Mouse (Mus musculus): ENCODE measurements around the gene Snx22.

The Snx22 gene

DNA sequence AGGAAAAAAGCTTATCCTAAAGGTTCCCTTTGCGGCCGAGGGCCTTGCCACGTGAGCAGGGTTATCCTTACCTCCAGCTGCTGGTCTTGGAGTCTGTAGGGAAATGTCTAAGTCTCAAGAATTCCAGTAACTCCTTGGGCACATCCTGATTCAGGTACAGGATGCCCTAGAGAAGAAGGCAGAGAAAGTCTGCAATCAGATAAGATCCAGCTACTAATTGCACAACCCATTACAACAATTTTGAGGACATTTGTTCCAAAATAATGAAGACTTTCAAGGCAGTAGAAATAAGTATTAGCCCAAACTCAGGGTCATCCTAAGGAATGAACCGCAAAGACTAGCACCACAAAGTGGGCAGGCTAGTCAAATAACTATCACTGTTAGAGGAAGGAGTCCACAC, 1.5 kb downstream of the Snx22 start:
- no peak for DNase-seq

- peak; percentile 71 for DNase-seq
Measured at GRCm38 (mm10) chr9:66067542-66067941, 2.0 kb downstream of the Snx22 start.

GRCm38 (mm10) chr9:66066791-66067190, 2.7 kb downstream of the Snx22 start:
- DNase-seq: no peak

DNA sequence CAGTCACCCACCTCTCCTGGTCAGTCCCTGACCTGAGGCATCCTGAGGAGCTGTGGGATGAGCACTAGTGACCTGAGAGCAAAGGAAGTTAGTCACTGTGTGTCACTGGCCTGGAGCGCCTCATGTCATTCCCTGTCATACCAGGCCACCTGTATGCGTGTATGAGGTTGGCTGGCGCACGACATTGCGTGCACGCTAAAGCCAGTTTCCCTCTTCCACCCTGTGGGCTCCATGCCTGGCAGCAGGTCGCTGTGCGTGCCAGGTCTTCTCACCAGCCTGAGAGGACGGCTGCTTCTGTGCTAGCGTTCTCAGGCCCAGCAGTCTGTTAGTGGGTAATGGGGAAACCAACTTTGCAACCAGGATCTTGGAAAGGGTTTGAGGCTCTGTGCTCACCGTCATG, 5.2 kb downstream of the Snx22 start:
- no peak for DNase-seq

- DNase-seq: no peak
Measured at GRCm38 (mm10) chr9:66063446-66063845, 6.1 kb downstream of the Snx22 start.

DNA sequence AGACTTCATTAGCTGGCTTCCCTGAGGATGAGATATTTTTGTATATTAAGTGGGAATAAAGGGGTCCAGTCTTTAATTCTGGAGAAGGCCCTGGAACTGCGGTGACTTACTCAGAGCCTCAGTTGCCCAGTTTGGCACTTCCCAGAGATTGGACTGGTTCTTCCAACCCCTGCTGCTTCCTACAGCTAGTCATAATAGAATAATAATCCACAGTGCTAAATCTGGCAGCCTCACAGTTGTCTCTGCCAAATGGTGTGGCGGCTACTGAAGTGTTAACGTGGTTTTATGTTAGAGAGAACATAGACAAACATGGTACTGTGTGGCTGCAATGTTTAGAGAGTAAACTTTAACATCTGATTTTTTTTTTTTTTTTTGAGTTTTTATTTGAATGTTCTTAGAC, 7.9 kb downstream of the Snx22 start:
- no peak for DNase-seq

DNA sequence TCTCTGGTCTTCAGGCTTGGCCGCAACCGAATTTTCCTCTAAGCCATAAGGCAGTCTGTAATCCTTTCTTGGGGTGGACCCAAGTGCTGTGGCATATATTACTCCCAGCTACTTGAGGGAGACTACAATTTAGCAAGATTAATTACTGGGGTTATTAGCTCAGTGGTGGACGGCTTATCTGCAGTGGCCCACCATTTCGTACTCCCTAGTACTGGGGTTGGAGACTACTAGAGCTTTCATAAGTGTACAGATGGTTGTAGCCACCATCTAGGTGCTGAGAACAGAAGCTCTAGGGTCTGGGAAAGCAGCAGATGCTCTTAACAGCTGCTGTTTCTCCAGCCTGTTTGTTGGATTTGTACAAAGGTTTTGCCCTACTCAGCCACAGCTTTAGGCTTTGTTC, 8.5 kb downstream of the Snx22 start:
- DNase-seq: no peak

- DNase-seq: no peak
Measured at GRCm38 (mm10) chr9:66060308-66060647, 9.2 kb downstream of the Snx22 start.

DNA sequence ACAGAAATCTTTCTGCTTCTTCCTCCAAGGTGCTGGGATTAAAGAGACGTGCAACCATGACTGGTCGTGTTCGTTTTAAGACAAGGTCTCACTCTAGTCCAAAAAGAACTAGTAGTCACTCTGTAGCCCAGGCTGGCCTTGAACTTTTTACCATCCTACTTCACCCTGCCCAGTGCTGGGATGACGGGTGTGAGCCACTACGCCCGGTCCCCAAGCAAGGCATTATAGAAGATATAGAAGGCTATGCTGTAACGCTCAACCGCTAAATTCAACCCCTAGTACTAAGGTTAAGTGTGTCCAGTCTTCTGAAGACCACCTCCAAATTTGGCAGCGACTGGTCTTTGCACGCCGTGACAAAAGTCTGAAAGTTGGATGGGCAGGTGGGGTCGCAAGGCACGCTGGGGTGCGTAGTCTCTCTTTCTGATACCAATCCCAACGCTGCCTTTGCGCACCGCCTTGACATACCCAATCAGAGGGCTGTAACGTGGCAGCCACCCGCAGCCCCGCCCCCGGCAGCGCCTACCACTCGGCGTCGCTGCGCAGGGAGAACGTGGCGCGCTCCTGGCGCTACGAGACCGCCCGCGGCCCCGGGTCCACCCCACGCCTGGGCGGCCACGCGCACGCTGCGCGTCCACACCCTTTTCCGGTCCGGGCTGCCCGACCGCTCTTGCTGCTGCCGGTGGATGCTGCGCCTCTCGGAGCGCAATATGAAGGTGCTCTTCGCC, 9.8 kb downstream of the Snx22 start, which contains the start of gene Ppib:
Gene Ppib, plus strand, starts transcription at position 640 of the 725 bp plus-strand sequence.
- peak; percentile 99 for DNase-seq

DNA sequence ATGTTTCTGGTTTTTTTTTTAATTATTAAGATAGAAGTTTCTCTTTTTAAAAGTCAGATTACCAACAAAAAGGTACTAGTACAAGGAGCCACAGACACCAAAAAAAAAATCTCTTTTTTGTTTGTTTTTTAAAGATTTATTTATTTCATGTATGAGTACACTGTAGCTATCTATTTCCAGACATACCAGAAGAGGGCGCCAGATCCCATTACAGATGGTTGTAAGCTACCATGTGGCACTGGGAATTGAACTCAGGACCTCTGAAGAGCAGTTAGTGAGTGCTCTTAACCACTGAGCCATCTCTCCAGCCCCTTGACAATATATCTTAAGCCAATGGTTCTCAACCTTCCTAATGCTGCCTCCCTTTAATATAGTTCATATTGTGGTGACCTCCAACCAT, 15.9 kb downstream of the Snx22 start:
- no peak for DNase-seq

DNA sequence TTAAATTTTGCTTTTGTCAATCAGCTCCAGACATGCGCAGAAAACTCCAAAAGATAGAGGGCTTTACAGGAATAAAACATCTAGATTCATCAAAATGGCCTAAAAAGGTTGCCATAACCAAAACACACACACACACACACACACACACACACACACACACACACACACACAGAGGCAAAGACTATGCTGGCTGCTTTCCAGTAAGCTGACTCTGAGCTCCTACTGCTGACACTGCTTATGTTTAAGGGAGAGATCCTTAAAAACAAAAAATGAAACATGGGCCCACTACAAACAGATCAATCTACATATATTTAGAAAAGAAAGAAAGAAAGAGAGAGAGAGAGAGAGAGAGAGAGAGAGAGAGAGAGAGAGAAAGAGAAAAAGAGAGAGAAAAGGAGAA, 16.8 kb downstream of the Snx22 start:
- no peak for DNase-seq

- DNase-seq: no peak
Measured at GRCm38 (mm10) chr9:66051493-66051892, 18.0 kb downstream of the Snx22 start.

- DNase-seq: no peak
Measured at GRCm38 (mm10) chr9:66049931-66050601, 19.5 kb downstream of the Snx22 start.

DNA sequence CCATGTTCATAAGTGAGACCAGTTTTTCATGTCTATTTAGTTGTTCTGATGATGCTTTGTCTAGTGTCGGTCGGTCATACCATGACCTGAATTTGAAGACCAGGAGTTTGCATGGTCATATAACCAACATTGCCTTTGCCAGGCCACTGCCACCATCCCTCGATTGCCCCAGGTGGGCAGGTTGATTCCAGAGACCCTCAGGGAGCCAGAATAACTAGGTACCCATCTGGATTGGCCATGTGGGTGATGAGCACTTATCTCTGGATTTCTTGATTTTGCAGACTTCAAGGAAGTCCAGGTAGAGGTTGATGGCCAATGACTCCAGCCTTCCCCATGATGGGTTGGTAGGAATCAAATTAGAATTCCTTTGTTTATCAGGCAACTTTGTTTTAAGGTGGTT, 26.3 kb downstream of the Snx22 start:
- DNase-seq: no peak

DNA sequence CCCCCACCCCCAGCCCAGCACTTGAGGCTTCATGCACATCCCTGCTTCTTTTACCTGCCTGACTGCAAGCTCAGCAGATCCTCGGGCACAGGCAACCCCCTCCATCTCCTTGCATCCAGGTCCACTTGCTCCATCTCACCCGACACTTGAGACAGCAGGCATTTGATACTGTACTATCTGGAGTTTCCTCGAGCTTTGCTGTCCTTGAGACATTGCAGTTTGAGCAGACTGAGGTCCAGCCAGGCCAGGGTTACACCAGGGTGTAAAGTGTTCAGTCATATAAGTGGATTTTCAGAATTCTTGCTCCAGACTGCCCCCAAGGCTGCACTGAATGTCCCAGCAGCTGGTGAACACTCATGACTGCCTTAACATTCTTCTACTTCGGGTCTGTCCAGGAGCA, 27.2 kb downstream of the Snx22 start:
- DNase-seq: no peak

DNA sequence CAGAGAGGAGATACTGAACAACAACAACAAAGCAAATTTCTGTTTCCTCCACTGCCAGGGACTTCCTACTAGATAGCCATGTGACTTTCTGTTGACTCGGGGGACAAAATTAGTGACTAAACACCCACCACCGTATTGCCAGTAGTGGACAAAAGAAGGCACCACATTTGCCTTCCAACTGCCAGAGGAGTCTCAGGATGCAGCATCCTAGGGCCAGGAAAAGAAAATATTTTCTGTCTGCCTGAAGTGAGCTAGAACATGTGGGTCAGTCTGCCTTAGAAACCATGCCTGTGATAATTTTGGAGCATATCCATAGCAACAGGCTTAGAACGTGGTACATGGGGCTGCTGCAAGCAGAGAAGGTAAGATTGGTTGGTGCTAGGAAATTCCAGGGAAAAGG, 28.7 kb downstream of the Snx22 start:
- DNase-seq: no peak

DNA sequence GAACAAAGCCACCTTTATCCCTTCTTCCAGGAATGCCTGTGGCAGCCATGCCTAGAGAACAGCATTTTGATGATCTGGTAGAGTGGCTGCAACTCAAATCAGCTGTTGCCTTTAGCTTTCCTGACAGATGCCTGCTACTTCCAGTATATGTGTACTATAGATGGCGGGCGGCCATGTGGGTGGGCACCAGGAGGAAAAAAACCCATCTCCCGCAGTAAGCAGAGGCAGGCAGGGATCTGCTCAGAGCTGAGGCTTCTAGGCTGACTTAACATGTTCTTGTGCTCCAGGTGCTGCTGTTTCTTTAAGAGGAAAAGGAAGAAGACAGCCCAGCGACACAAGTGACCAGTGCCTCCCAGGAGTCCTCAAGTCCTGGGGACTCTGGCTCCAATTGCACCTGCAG, 30.2 kb downstream of the Snx22 start:
- no peak for DNase-seq

DNA sequence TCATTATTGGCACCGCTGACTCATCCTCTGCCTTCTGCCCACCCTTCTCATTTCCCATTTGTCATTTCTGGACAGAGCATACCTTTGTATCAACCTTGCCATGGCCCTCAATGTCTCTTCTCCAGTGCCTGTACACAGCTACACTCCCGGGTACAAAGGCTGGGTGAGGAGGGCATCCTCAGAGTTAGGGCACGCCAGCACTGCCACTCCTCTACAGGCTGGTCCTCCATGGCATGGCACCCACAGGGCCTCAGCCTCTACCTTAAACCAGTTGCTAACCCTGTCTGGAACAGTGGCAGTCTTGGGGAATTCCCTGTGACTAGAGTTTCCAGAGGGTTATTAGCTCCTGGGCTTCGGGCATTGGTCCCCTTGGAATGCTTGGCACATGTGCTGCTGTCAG, 30.9 kb downstream of the Snx22 start:
- no peak for DNase-seq

DNA sequence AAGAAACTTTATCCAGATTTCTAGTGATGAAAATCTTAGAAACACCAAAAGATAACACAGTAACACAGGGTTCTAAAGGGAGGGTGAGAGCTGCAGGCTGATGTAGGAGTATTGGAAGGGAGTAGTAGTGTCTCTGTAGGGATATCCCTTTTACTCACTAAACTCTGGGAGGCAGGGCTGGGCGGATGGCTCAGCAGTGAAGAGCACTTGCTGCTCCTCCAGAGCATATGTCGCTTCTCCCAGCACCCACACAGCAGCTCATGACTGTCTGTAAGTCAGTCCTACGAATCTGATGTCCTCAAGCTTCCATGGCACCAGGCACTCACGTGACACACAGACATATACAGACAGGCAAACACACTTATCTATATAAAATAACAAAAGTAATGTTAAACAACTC, 31.4 kb downstream of the Snx22 start:
- DNase-seq: no peak

DNA sequence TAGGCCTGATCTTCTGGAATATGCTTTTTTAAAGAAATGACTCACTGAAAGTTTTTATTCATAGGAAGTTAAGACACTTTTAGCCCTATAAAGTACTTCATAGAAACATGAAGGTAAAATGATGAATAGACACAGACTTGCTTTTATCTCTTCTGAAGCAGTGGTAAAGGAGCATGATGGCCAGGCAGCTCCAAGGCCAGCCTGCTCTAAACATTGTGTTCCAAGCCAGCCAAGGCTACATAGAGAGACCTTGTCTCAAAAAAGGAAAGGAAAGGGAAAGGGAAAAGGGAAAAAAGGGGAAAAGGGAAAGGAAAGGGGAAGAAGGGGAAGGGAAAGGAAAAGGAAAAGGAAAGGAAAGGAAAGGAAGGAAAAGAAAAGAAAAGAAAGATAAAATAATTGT, 48.9 kb downstream of the Snx22 start:
- DNase-seq: no peak
